Mouse (Mus musculus): ENCODE measurements at regions not wholly inside any gene's neighbourhood (a gene's known extent, or its start where the extent isn't known, plus 50 kb on each side); places are given as distances from the start of the nearest gene placed in this dataset.
A peak's percentile ranks its signal among the peaks of the same experiment; 100 is the strongest.

DNA sequence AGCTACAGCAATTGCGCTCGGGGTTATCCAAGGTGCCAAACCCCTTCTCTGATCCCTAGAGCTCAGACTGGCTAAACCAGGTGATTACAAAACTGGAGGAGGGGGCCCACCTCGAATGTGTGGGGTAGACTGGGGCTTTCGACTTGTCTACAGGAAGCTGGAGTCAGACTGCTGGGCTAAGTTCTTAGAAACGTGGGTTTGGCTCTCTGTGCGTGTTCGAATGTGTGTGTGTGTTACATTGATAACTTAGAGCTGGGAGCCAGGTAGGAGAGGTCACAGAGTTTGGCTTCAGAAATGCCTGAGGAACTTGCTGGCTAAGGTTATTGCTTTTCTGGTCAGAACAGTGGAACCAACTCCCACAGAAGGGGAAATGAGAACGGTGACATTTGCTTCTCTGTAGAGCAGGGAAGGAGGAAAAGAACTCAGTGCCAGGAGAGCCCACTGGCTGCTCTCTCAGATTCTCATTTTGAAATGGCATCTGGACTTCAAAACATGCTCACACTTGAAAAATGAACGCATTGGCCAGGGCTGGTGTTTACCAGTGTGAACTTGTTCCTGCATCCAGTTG is 76.1 kb upstream of the Dlx2 start:
- no peak for TF ChIP-seq POLR2A (IDR thresholded peaks at IDR 0.05; ENCODE audit: low read depth, low read length)
- TF ChIP-seq CTCF (IDR thresholded peaks at IDR 0.05; ENCODE audit: borderline replicate concordance, insufficient read depth, low read length): no peak
- H3K27ac ChIP-seq (ENCODE audit: insufficient read depth, low read length): no peak overlapping the region
- peaks cover 13% of the 10 kb centered on the region; the same call in 1 of the 2 replicates for H3K4me1 ChIP-seq (ENCODE audit: control insufficient read depth, insufficient read depth, low read length)
- no peak overlapping the region for H3K4me3 ChIP-seq (ENCODE audit: insufficient read depth, low read length)

DNA sequence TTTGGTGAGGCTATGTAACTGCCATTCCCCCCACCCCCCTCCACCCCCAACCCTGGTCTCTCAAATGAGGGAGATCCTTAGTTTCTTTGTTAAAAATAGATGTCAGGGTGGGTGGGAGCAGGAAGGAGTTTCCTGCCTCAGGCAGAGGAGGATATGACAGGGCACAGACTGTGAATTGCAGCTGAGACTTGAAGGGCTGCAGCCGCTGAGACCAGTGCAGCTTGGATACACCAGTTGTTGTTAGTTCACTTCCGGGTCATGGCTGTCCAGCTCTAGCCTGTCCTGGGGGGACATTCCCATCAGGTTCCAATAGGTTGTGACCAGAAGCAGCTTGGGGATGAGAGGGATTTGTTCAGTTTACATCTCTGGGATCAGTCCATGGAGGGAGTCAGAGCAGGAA is 76.6 kb upstream of the Dlx2 start:
- H3K4me3 ChIP-seq (ENCODE audit: insufficient read depth, low read length): no peak overlapping the region
- peaks cover 13% of the 10 kb centered on the region; the same call in 1 of the 2 replicates for H3K4me1 ChIP-seq (ENCODE audit: control insufficient read depth, insufficient read depth, low read length)
- no peak overlapping the region for H3K27ac ChIP-seq (ENCODE audit: insufficient read depth, low read length)
- TF ChIP-seq CTCF (IDR thresholded peaks at IDR 0.05; ENCODE audit: borderline replicate concordance, insufficient read depth, low read length): no peak
- TF ChIP-seq POLR2A (IDR thresholded peaks at IDR 0.05; ENCODE audit: low read depth, low read length): no peak

DNA sequence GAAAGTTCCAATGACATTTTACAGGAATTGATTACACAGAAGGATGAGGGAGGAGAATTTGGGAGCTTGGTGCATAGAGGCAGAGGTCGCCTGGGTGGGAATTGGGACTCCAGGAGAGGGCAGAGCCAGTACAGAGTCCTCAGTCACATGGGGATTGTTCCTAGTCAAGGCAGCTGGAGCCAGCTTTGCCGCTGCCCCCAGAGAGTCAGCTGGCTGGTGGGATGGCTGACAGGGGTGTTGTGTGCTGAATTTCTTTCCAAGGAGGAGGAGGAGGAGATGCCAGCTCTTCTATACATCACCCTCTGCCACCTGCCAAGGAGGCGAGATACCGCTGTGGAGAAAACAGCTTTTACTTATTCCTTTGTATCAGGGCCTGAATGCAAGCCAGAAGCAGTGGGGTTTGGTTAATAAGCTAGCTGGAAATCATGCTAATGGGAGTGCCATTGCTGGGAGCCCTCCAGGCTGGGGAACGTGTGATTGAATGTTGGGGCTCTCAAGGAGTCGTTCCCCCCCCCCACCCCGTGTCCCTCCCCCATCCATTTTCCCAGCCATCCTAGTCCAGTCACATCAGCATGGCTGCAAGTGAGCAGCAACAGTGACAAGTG is 78.8 kb upstream of the Dlx2 start:
- Histone ChIP-seq H3K4me1 (ENCODE audit: control insufficient read depth, insufficient read depth, low read length) (peaks cover 19% of the 10 kb centered on the region), H3K4me3 (ENCODE audit: insufficient read depth, low read length) (no peak overlapping the region), H3K27ac (ENCODE audit: insufficient read depth, low read length) (no peak overlapping the region)
- TF ChIP-seq CTCF (IDR thresholded peaks at IDR 0.05; ENCODE audit: borderline replicate concordance, insufficient read depth, low read length): no peak
- no peak for TF ChIP-seq POLR2A (IDR thresholded peaks at IDR 0.05; ENCODE audit: low read depth, low read length)

DNA sequence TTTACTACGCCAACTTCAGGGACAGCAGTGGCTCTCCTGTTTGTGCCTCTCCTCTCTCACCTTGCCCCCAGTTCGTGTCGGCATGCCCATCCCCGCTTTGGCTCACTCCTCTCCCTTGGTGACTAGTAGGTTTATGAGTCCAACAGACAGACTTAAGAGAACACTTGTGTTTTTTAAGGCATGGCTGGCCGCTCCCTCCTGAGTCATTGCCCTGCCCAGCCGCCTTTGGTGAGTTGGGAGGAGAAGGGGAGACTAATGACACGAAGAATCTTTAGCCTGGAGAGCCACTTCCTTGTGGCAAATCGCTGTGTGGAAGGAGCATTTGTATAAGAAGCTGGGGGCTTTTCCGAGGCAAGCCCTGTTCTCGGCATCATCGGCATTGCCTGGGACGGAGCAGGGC is 79.8 kb upstream of the Dlx2 start:
- TF ChIP-seq CTCF (IDR thresholded peaks at IDR 0.05; ENCODE audit: borderline replicate concordance, insufficient read depth, low read length) (no peak), POLR2A (IDR thresholded peaks at IDR 0.05; ENCODE audit: low read depth, low read length) (no peak)
- peaks cover 19% of the 10 kb centered on the region for H3K4me1 ChIP-seq (ENCODE audit: control insufficient read depth, insufficient read depth, low read length)
- H3K4me3 ChIP-seq (ENCODE audit: insufficient read depth, low read length): no peak overlapping the region
- no peak overlapping the region for H3K27ac ChIP-seq (ENCODE audit: insufficient read depth, low read length)

DNA sequence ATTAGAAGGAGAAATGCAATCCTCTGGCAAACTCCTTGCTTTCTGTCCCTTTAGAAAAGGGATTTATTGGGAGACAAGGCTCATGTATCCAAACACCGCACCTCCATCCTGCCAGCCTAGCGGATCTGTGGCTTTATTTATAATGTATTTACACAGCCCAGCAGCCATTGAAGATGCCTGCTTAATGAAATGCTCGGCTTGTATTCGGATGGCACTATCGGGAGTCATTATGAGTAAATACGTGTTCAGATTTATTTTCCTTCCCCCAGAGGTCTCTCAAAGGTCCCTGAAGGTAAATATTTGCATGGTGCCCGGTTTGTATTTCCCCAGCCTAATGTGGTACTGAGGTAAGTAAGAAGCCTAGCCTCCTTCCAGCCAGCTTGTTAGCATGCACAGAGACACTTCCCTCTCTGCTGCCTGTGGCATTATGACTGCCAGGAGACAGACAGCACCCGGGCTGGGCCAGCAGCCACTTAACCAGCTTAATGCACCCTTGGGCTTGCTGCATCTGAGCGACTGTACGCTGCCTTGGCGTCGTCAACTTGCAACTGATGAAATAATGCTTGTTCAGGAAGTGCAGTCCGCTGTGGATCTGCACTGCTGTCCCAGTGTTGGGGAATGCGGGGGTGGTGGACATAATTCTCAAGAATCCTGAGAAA is 80.7 kb upstream of the Dlx2 start:
- TF ChIP-seq CTCF (IDR thresholded peaks at IDR 0.05; ENCODE audit: borderline replicate concordance, insufficient read depth, low read length) (no peak), POLR2A (IDR thresholded peaks at IDR 0.05; ENCODE audit: low read depth, low read length) (no peak)
- no peak overlapping the region for H3K27ac ChIP-seq (ENCODE audit: insufficient read depth, low read length)
- H3K4me1 ChIP-seq (ENCODE audit: control insufficient read depth, insufficient read depth, low read length): peaks cover 19% of the 10 kb centered on the region
- no peak overlapping the region for H3K4me3 ChIP-seq (ENCODE audit: insufficient read depth, low read length)

DNA sequence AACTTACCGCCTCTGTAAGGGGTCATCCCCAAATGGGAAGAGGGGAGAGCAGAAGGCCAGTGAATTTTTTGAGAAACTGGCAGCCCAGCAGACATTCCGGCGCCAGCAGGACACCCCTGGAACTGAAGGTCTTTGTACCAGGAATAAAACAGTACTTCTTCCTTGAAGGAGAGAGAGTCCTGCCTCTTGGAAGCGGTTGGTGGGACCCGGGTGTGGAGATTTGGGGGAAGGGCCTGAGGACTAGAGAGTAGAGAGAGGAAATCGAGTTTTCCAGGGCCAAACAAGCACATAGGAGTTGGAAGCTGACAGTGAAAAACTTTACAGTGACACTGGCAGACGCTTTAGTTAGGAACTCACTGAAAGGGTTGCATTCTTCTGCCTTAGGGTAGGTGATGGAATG is 82.3 kb upstream of the Dlx2 start:
- H3K4me1 ChIP-seq (ENCODE audit: control insufficient read depth, insufficient read depth, low read length): peaks cover 19% of the 10 kb centered on the region
- no peak overlapping the region for H3K4me3 ChIP-seq (ENCODE audit: insufficient read depth, low read length)
- TF ChIP-seq CTCF (IDR thresholded peaks at IDR 0.05; ENCODE audit: borderline replicate concordance, insufficient read depth, low read length) (no peak), POLR2A (IDR thresholded peaks at IDR 0.05; ENCODE audit: low read depth, low read length) (no peak)
- H3K27ac ChIP-seq (ENCODE audit: insufficient read depth, low read length): no peak overlapping the region

DNA sequence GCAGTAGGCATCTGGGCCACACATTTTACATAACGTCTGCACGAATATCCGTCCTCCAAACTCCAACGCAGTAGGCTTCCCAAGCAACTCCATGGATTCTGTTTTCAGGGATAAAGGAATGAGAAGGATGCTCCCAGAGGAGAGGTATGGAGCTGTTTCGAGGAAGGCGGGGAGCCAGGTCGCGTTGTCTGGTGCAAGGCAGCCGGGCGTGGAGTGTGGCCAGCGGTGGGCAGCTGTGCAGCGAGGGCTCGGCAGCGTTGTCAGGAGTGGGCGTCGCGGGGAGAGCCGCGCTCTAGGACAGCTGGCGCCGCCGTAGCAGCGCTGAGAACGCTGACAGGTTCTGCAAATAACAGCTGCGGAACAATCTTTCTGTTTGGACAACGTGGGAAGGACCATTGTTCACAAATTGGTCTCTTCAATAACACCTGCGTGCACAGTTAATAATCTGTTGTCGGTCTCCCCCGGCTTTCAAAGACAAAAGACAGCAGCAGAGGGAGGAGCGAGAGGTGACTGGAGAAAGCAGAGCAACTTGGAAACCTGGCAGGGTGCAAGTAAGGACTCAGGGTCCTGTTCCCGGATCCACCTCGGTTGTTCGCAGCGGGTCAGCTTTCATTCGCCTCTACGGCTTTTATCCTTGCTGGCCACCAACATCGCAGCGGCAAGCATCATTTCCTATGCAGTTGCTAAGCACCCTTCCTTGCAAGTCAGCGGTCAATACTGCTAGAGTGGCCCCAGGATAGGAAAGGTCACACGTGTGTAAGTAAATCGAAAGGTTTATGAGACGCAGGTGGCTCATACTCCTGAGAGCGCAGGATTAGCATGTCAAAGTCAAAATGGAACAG is 83.0 kb upstream of the Dlx2 start:
- no peak overlapping the region for H3K27ac ChIP-seq (ENCODE audit: insufficient read depth, low read length)
- TF ChIP-seq CTCF (IDR thresholded peaks at IDR 0.05; ENCODE audit: borderline replicate concordance, insufficient read depth, low read length): no peak
- no peak for TF ChIP-seq POLR2A (IDR thresholded peaks at IDR 0.05; ENCODE audit: low read depth, low read length)
- H3K4me1 ChIP-seq (ENCODE audit: control insufficient read depth, insufficient read depth, low read length): peaks cover 19% of the 10 kb centered on the region
- H3K4me3 ChIP-seq (ENCODE audit: insufficient read depth, low read length): peak overlapping the region; percentile 17

DNA sequence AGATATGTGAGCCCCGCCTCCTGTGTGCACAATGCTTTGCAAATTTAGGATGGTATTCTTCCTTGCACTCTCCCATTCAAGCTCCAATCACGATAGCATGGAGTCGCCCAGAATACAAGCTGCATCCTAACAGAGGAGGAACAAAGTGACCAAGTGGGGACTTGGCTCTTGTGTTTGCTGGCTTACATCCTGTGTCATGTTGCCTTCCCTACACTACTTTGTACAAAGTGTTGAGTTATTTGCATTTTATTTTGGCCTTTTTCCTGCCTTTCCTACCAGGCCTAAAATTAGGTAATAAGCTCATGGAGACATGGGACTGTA is 83.5 kb upstream of the Dlx2 start:
- Histone ChIP-seq H3K27ac (ENCODE audit: insufficient read depth, low read length) (no peak overlapping the region), H3K4me1 (ENCODE audit: control insufficient read depth, insufficient read depth, low read length) (peaks cover 19% of the 10 kb centered on the region), H3K4me3 (ENCODE audit: insufficient read depth, low read length) (no peak overlapping the region)
- TF ChIP-seq POLR2A (IDR thresholded peaks at IDR 0.05; ENCODE audit: low read depth, low read length): no peak
- no peak for TF ChIP-seq CTCF (IDR thresholded peaks at IDR 0.05; ENCODE audit: borderline replicate concordance, insufficient read depth, low read length)

DNA sequence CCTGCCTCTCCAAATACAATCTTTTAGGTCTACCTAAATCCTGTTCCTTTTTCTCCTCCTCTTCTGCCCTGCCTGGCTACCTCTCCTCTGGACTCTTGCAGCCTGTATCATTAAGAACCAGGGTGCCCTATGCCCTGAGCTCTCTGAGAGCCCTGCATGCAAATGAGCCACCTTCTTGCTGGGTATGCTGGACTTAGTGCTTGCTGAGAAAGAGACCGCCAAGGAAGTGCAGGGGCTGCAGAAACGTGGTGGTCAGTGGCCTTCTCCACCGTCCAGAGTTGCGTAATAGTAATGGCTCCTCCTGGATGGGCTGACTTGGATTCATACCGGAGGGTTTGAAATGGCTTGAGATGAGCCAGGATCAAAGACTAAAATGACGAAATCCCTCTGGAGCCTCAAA is 86.9 kb upstream of the Dlx2 start:
- no peak overlapping the region for H3K27ac ChIP-seq (ENCODE audit: insufficient read depth, low read length)
- H3K4me1 ChIP-seq (ENCODE audit: control insufficient read depth, insufficient read depth, low read length): peaks cover 6% of the 10 kb centered on the region
- TF ChIP-seq POLR2A (IDR thresholded peaks at IDR 0.05; ENCODE audit: low read depth, low read length) (no peak), CTCF (IDR thresholded peaks at IDR 0.05; ENCODE audit: borderline replicate concordance, insufficient read depth, low read length) (no peak)
- no peak overlapping the region for H3K4me3 ChIP-seq (ENCODE audit: insufficient read depth, low read length)
